Mouse (Mus musculus): Measurements from ENCODE around the gene Nrip2.

DNA sequence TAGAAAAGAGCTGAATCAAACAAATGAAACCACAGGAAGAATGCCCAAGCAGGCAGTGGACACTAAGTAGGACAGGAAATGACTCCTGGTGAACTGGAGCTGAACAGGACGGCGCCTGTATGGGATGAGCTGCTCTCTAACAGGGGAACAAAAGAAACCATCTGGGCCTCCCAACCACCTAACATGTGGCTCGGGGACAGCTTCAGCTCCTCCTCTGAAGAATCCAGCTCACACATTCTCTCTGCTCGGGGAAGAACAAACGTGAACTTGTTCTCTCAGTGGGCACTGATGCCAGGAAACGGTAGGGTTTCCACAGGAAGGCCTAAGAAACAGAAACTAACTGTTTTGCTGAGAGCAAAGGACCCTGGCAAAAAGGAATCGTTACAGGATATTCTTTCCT, 49.4 kb upstream of the Nrip2 start:
- TF ChIP-seq CTCF (conservative IDR thresholded peaks at IDR 0.05; ENCODE audit: insufficient read depth, insufficient read length, low read depth, low read length) (no peak), POLR2A (IDR thresholded peaks at IDR 0.05; ENCODE audit: low read depth, low read length) (no peak)
